Mouse (Mus musculus) CH12.LX (cell line): Measurements from ENCODE around the gene Aplf. TPM values are rescaled to one million over a fixed set of nuclear protein-coding genes. Genes with fewer than 3 reads are reported as not detected.

ENCODE experiments used
- DNase-seq: peaks from one replicate; pipeline ENCODE4 v3.0.0-alpha.2; 2013; ENCODE audit errors: extremely low read depth
- H3K27ac ChIP-seq: 2 replicates; pipeline ENCODE4 v1.5.1; 2012; ENCODE audit warnings: low read depth, mild to moderate bottlenecking, control low read depth, moderate library complexity; ENCODE audit not compliant: insufficient read depth
- H3K27me3 ChIP-seq: replicated peaks from 2 replicates; pipeline ENCODE3; 2012; ENCODE audit warnings: inconsistent platforms
- H3K36me3 ChIP-seq, 2 experiments: replicated peaks in 1 of 2; 2 replicates each; pipeline versions ENCODE3 to v1.6.1; 2012; ENCODE audit warnings: inconsistent platforms in 1 of 2, low read length in 1 of 2, mild to moderate bottlenecking in 1 of 2, mixed read lengths in 1 of 2, moderate library complexity in 1 of 2; ENCODE audit not compliant: control insufficient read depth in 1 of 2, insufficient read depth in 1 of 2
- H3K4me1 ChIP-seq, 2 experiments: 2 replicates each; pipeline ENCODE4 v1.6.1; 2012; ENCODE audit warnings: inconsistent platforms in 1 of 2, moderate library complexity in 1 of 2; ENCODE audit not compliant: insufficient read depth in 2 of 2, control insufficient read depth in 1 of 2
- H3K4me2 ChIP-seq: 2 replicates; pipeline ENCODE4 v1.6.1; 2012; ENCODE audit warnings: low read depth, mild to moderate bottlenecking, control low read depth; ENCODE audit not compliant: poor library complexity, insufficient read depth, severe bottlenecking
- H3K4me3 ChIP-seq, 3 experiments: fragments of 150-350 bp in 1 of 3; sonication (generic) in 1 of 3; replicated peaks in 1 of 3; 2 replicates each; pipeline versions ENCODE3 to v1.5.1; 2011 to 2012; ENCODE audit warnings: low read depth in 2 of 3, low read length in 2 of 3, mild to moderate bottlenecking in 2 of 3, moderate library complexity in 2 of 3, control low read depth in 1 of 3, improper control_type of control experiment in 1 of 3, inconsistent platforms in 1 of 3, mixed read lengths in 1 of 3; ENCODE audit not compliant: poor library complexity in 1 of 3
- H3K79me2 ChIP-seq: replicated peaks from 2 replicates; pipeline ENCODE4 v1.6.1; 2012; ENCODE audit warnings: mild to moderate bottlenecking, moderate library complexity; ENCODE audit not compliant: control insufficient read depth, poor library complexity, insufficient read depth, severe bottlenecking; ENCODE audit errors: extremely low read depth
- H3K9ac ChIP-seq: 2 replicates; pipeline ENCODE4 v1.6.1; 2012; ENCODE audit warnings: low read depth, mild to moderate bottlenecking, control low read depth, moderate library complexity; ENCODE audit not compliant: insufficient read depth
- H3K9me3 ChIP-seq: replicated peaks from 2 replicates; pipeline ENCODE3; 2012; ENCODE audit warnings: low read length, inconsistent platforms, mixed read lengths
- BHLHE40 ChIP-seq: IDR thresholded peaks from 2 replicates; pipeline ENCODE4 v1.6.1; 2011; ENCODE audit warnings: mild to moderate bottlenecking, low read depth, low read length, improper control_type of control experiment
- CHD1 ChIP-seq: IDR thresholded peaks from 2 replicates; pipeline ENCODE4 v1.6.1; 2012; ENCODE audit warnings: low read depth, low read length, improper control_type of control experiment, inconsistent platforms
- CHD2 ChIP-seq: IDR thresholded peaks from 2 replicates; pipeline ENCODE4 v1.6.1; 2011; ENCODE audit warnings: low read length, improper control_type of control experiment
- CTCF ChIP-seq, 2 experiments: IDR thresholded peaks in 1 of 2; conservative IDR thresholded peaks in 1 of 2; 2 replicates each; pipeline ENCODE4 v1.5.1; 2011 to 2012; ENCODE audit warnings: low read depth in 2 of 2, low read length in 2 of 2, improper control_type of control experiment in 1 of 2, inconsistent platforms in 1 of 2, mild to moderate bottlenecking in 1 of 2, moderate library complexity in 1 of 2
- E2F4 ChIP-seq: IDR thresholded peaks from 2 replicates; pipeline ENCODE4 v1.6.1; 2011; ENCODE audit warnings: low read depth, low read length, improper control_type of control experiment; ENCODE audit not compliant: insufficient replicate concordance
- ELF1 ChIP-seq: IDR thresholded peaks from 2 replicates; pipeline ENCODE4 v1.6.1; 2014; ENCODE audit warnings: low read depth, mild to moderate bottlenecking, inconsistent platforms, low read length, improper control_type of control experiment
- JUN ChIP-seq: IDR thresholded peaks from 2 replicates; pipeline ENCODE4 v1.6.1; 2011; ENCODE audit warnings: low read depth, mild to moderate bottlenecking, low read length, improper control_type of control experiment, moderate library complexity; ENCODE audit not compliant: insufficient read depth
- KAT2A ChIP-seq: IDR thresholded peaks from 2 replicates; pipeline ENCODE4 v1.6.1; 2012; ENCODE audit warnings: low read length, improper control_type of control experiment, inconsistent platforms; ENCODE audit not compliant: insufficient replicate concordance
- MAFK ChIP-seq: IDR thresholded peaks from 2 replicates; pipeline ENCODE4 v1.6.1; 2011; ENCODE audit warnings: low read length, improper control_type of control experiment; ENCODE audit not compliant: insufficient replicate concordance
- MAZ ChIP-seq: IDR thresholded peaks from 2 replicates; pipeline ENCODE4 v1.6.1; 2012; ENCODE audit warnings: low read depth, mild to moderate bottlenecking, inconsistent platforms, low read length, improper control_type of control experiment, moderate library complexity
- MEF2A ChIP-seq: IDR thresholded peaks from 2 replicates; pipeline ENCODE4 v1.6.1; 2014; ENCODE audit warnings: low read depth, mild to moderate bottlenecking, inconsistent platforms, low read length, improper control_type of control experiment, borderline replicate concordance
- NELFE ChIP-seq: IDR thresholded peaks from 2 replicates; pipeline ENCODE4 v1.6.1; 2011; ENCODE audit warnings: low read depth, low read length, improper control_type of control experiment
- POLR2A ChIP-seq: IDR thresholded peaks from 2 replicates; pipeline ENCODE4 v1.6.1; 2011; ENCODE audit warnings: low read depth, mild to moderate bottlenecking, improper control_type of control experiment, low read length
- POLR2AphosphoS2 ChIP-seq: IDR thresholded peaks from 2 replicates; pipeline ENCODE4 v1.6.1; 2011; ENCODE audit warnings: low read depth, low read length, improper control_type of control experiment
- TBP ChIP-seq: conservative IDR thresholded peaks from 2 replicates; pipeline ENCODE4 v1.6.1; 2011; ENCODE audit warnings: low read depth, low read length, improper control_type of control experiment
- UBTF ChIP-seq: IDR thresholded peaks from 2 replicates; pipeline ENCODE4 v1.6.1; 2012; ENCODE audit warnings: low read depth, mild to moderate bottlenecking, inconsistent platforms, low read length, improper control_type of control experiment, moderate library complexity
- USF1 ChIP-seq: IDR thresholded peaks from 2 replicates; pipeline ENCODE4 v1.6.1; 2014; ENCODE audit warnings: low read depth, mild to moderate bottlenecking, inconsistent platforms, low read length, improper control_type of control experiment
- USF2 ChIP-seq: conservative IDR thresholded peaks from 2 replicates; pipeline ENCODE4 v1.6.1; 2011; ENCODE audit warnings: low read depth, low read length, improper control_type of control experiment
- ZKSCAN1 ChIP-seq: IDR thresholded peaks from 2 replicates; pipeline ENCODE4 v1.6.1; 2012; ENCODE audit warnings: low read depth, inconsistent platforms, low read length, improper control_type of control experiment, borderline replicate concordance
- ZMIZ1 ChIP-seq: IDR thresholded peaks from 2 replicates; pipeline ENCODE4 v1.6.1; 2012; ENCODE audit warnings: low read depth, mild to moderate bottlenecking, inconsistent platforms, low read length, improper control_type of control experiment
- ZNF384 ChIP-seq: IDR thresholded peaks from 2 replicates; pipeline ENCODE4 v1.6.1; 2012; ENCODE audit warnings: low read depth, low read length, improper control_type of control experiment, inconsistent platforms
- dilution Hi-C: fragments of 300-500 bp; cut with MboI; formaldehyde crosslinking; loops from 2 replicates; pipeline ENCODE4 v1.14.3; 2020; ENCODE audit warnings: low sequenced_read_pairs; ENCODE audit not compliant: extremely low pct_unique_long_range_greater_than_20kb, extremely low pct_ligation_motif_present
- in situ Hi-C: fragments of 300-500 bp; cut with MboI; formaldehyde crosslinking; loops from 3 replicates; pipeline ENCODE4 v1.14.3; 2019; ENCODE audit warnings: low sequenced_read_pairs, low pct_ligation_motif_present, low pct_unique_long_range_greater_than_20kb, mixed read lengths
- polyA plus RNA-seq: library from polyadenylated mRNA; unstranded; fragments of >175 nt; gene quantifications from 2 replicates; pipeline ENCODE4 v1.2.1, GENCODE M21; 2012; ENCODE audit warnings: low read depth; ENCODE audit not compliant: insufficient read length
- total RNA-seq, 2 experiments: library from RNA; depleted of rRNA; stranded (reverse); fragments of 300-350 nt in 1 of 2; fragments of >200 nt in 1 of 2; gene quantifications; 2 replicates each; pipeline ENCODE4 v1.2.3; 2012 to 2014

Aplf gene
- total and polyA plus RNA-seq, 3 experiments, result 10.3 to 15.8 (median 11.1) TPM

- no peaks in the 10 kb centered on the region for H3K4me1 ChIP-seq
- peaks cover 3 to 40% of the 10 kb centered on the region in 2 experiments for H3K36me3 ChIP-seq
- no peak overlapping the region for H3K4me3 ChIP-seq
- no peaks in the 10 kb centered on the region for H3K79me2 ChIP-seq
- no peaks in the 10 kb centered on the region for H3K27me3 ChIP-seq
- no peak for DNase-seq
- no peak overlapping the region for H3K27ac ChIP-seq
- dilution Hi-C loops, result no loop called here
- H3K9ac ChIP-seq, result no peak overlapping the region
- H3K9me3 ChIP-seq, result no peaks in the 10 kb centered on the region
- H3K4me2 ChIP-seq, result no peak overlapping the region
- TF ChIP-seq USF2, result no peak
- TF ChIP-seq USF1, result no peak
- no peak for TF ChIP-seq JUN
- no peak for TF ChIP-seq KAT2A
- no peak for TF ChIP-seq CHD2
- TF ChIP-seq POLR2AphosphoS2, result no peak
- no peak for TF ChIP-seq POLR2A
- TF ChIP-seq MAZ, result no peak
- no peak for TF ChIP-seq ZNF384
- no peak for TF ChIP-seq CHD1
- TF ChIP-seq ELF1, result no peak
- no peak for TF ChIP-seq ZMIZ1
- TF ChIP-seq BHLHE40, result no peak
- TF ChIP-seq UBTF, result no peak
- no peak for TF ChIP-seq CTCF (conservative IDR thresholded peaks at IDR 0.05 in 1 of 2, IDR thresholded peaks at IDR 0.05 in 1 of 2; ENCODE audit: low read depth in 2 of 2, low read length in 2 of 2)
- TF ChIP-seq ZKSCAN1, result no peak
- no peak for TF ChIP-seq E2F4
- no peak for TF ChIP-seq NELFE
- TF ChIP-seq MEF2A, result no peak
- no peak for TF ChIP-seq TBP
- in situ Hi-C loops, result loop anchor here (25.0 kb wide), 1 partner anchor 189 kb away; no protein-coding TSS in a partner anchor
These were observed 20.2 kb downstream of the Aplf start for GRCm38 (mm10) chr6:87651787-87652186.

- H3K4me3 ChIP-seq, result no peak overlapping the region
- H3K9ac ChIP-seq, result no peak overlapping the region
- dilution Hi-C loops, result no loop called here
- no peak overlapping the region for H3K4me2 ChIP-seq
- H3K36me3 ChIP-seq, result peaks cover 0 to 42% of the 10 kb centered on the region in 2 experiments
- in situ Hi-C loops, result no loop called here
- H3K27ac ChIP-seq, result no peak overlapping the region
- DNase-seq, result no peak
- no peaks in the 10 kb centered on the region for H3K79me2 ChIP-seq
- H3K4me1 ChIP-seq, result no peaks in the 10 kb centered on the region
- no peaks in the 10 kb centered on the region for H3K27me3 ChIP-seq
- no peak for TF ChIP-seq MAFK
- no peak for TF ChIP-seq USF2
- H3K9me3 ChIP-seq, result peaks cover 7% of the 10 kb centered on the region
These were observed 33.8 kb downstream of the Aplf start for GRCm38 (mm10) chr6:87638134-87638660.
